Mouse (Mus musculus) thymus, postnatal 4 days (tissue): ENCODE results near the gene Cmas.

Experiments used
- DNase-seq: peaks from one replicate; pipeline ENCODE4 v3.0.0; 2021

The Cmas gene

GRCm38 (mm10) chr6:142756507-142757333 is at the start of gene Cmas:
TSS of gene Cmas (plus strand) at chr6:142756686.
- DNase-seq, result peak; percentile 96

GRCm38 (mm10) chr6:142706688-142707087 is 49.8 kb upstream of the Cmas start:
- DNase-seq, result peak; percentile 53

- DNase-seq, result no peak
Measured at GRCm38 (mm10) chr6:142708369-142708768, 48.1 kb upstream of the Cmas start.

- no peak for DNase-seq
Measured at GRCm38 (mm10) chr6:142710690-142711089, 45.8 kb upstream of the Cmas start.

- no peak for DNase-seq
Measured at GRCm38 (mm10) chr6:142711106-142711505, 45.4 kb upstream of the Cmas start.

GRCm38 (mm10) chr6:142715026-142715425 is 41.5 kb upstream of the Cmas start:
- DNase-seq, result no peak

GRCm38 (mm10) chr6:142717186-142717585 is 39.3 kb upstream of the Cmas start:
- DNase-seq, result no peak

GRCm38 (mm10) chr6:142718167-142718566 is 38.3 kb upstream of the Cmas start:
- DNase-seq, result no peak

- no peak for DNase-seq
Measured at GRCm38 (mm10) chr6:142720641-142721040, 35.8 kb upstream of the Cmas start.

GRCm38 (mm10) chr6:142721731-142722130 is 34.8 kb upstream of the Cmas start:
- no peak for DNase-seq

- no peak for DNase-seq
Measured at GRCm38 (mm10) chr6:142726032-142726431, 30.5 kb upstream of the Cmas start.

- DNase-seq, result no peak
Measured at GRCm38 (mm10) chr6:142732567-142733290, 23.8 kb upstream of the Cmas start.

- DNase-seq, result no peak
Measured at GRCm38 (mm10) chr6:142735302-142736005, 21.0 kb upstream of the Cmas start.

- DNase-seq, result no peak
Measured at GRCm38 (mm10) chr6:142738225-142738624, 18.3 kb upstream of the Cmas start.

GRCm38 (mm10) chr6:142738637-142739036 is 17.8 kb upstream of the Cmas start:
- no peak for DNase-seq

GRCm38 (mm10) chr6:142741763-142742162 is 14.7 kb upstream of the Cmas start:
- DNase-seq, result no peak

- no peak for DNase-seq
Measured at GRCm38 (mm10) chr6:142743193-142743592, 13.3 kb upstream of the Cmas start.

GRCm38 (mm10) chr6:142745484-142745883 is 11.0 kb upstream of the Cmas start:
- DNase-seq, result no peak

- DNase-seq, result no peak
Measured at GRCm38 (mm10) chr6:142746765-142747164, 9.7 kb upstream of the Cmas start.

GRCm38 (mm10) chr6:142747165-142747564 is 9.3 kb upstream of the Cmas start:
- DNase-seq, result no peak

- no peak for DNase-seq
Measured at GRCm38 (mm10) chr6:142748057-142748708, 8.3 kb upstream of the Cmas start.

GRCm38 (mm10) chr6:142751365-142751764 is 5.1 kb upstream of the Cmas start:
- no peak for DNase-seq
